7 mouse cellular contexts compared by ENCODE assay signal in genomic region chr19:45018351-45018831, GRCm38 (mm10). TPM values are rescaled to one million over a fixed set of nuclear protein-coding genes. Genes with fewer than 3 reads are reported as not detected.
A peak's percentile ranks its signal among the peaks of the same experiment; 100 is the strongest.
DNase-seq lines count a peak whose midpoint lies in the region; ATAC-seq and TF ChIP-seq lines count a peak whose summit lies in the region.

No protein-coding gene starts in this region.

- peak; percentile 61 for DNase-seq in 3134 (ENCODE audit: extremely low read depth, insufficient read length, low spot score)
- no peak for DNase-seq in ES-E14 (ENCODE audit: low read depth, low spot score)
- peak; percentile 57 for DNase-seq in lung, postnatal 10 days

- 0 out of 2 replicates have a peak, but pooled peaks have one; percentile 4 for ATAC-seq in forebrain, embryonic 12.5 days (ENCODE audit: low FRiP score)
- 0 out of 2 replicates have a peak, but pooled peaks have one; percentile 0 for ATAC-seq in intestine, embryonic 15.5 days
- no peak for ATAC-seq in megakaryocyte-erythroid progenitor cell, adult 5-6 weeks (replicated peaks; ENCODE audit: low FRiP score, low TSS enrichment, poor library complexity, severe bottlenecking)
- no peak for ATAC-seq in monocyte, adult 5-6 weeks (replicated peaks; ENCODE audit: insufficient number of reproducible peaks, low FRiP score, low TSS enrichment, poor library complexity, severe bottlenecking)

- peak overlapping the region; percentile 78 for H3K9ac ChIP-seq in ES-E14 (ENCODE audit: insufficient read depth, low read depth, low read length, poor library complexity, severe bottlenecking)
- H3K9ac ChIP-seq in forebrain, embryonic 12.5 days: peak overlapping the region; percentile 94
- peak overlapping the region; percentile 84 for H3K9ac ChIP-seq in intestine, embryonic 15.5 days

- under 1% methylated on average over 13 of the region's 13 CpGs for WGBS in forebrain, embryonic 12.5 days
- 0% methylated on average over 13 of the region's 13 CpGs for WGBS in intestine, embryonic 15.5 days

- peaks cover 8 to 17% of the 10 kb centered on the region in 2 experiments for H3K4me1 ChIP-seq in ES-E14 (ENCODE audit: control insufficient read depth in 2 of 2, insufficient read depth in 2 of 2, low read length in 2 of 2, poor library complexity in 1 of 2)
- peaks cover 70% of the 10 kb centered on the region for H3K4me1 ChIP-seq in forebrain, embryonic 12.5 days
- peaks cover 44% of the 10 kb centered on the region for H3K4me1 ChIP-seq in intestine, embryonic 15.5 days (replicated peaks)

- H3K4me2 ChIP-seq in forebrain, embryonic 12.5 days: peak overlapping the region; percentile 79
- peak overlapping the region; percentile 83 for H3K4me2 ChIP-seq in intestine, embryonic 15.5 days (replicated peaks)

- H3K9me3 ChIP-seq in ES-E14 (ENCODE audit: control insufficient read depth, insufficient read depth, low read depth, low read length): no peaks in the 10 kb centered on the region
- H3K9me3 ChIP-seq in forebrain, embryonic 12.5 days: no peaks in the 10 kb centered on the region
- no peaks in the 10 kb centered on the region for H3K9me3 ChIP-seq in intestine, embryonic 15.5 days

- H3K27ac ChIP-seq in ES-E14 (ENCODE audit: insufficient read depth, low read depth, low read length, poor library complexity, severe bottlenecking): no peak overlapping the region
- H3K27ac ChIP-seq in forebrain, embryonic 12.5 days: peak overlapping the region; percentile 98
- H3K27ac ChIP-seq in intestine, embryonic 15.5 days: peak overlapping the region; percentile 99

- no peaks in the 10 kb centered on the region for H3K27me3 ChIP-seq in forebrain, embryonic 12.5 days
- H3K27me3 ChIP-seq in intestine, embryonic 15.5 days (replicated peaks): no peaks in the 10 kb centered on the region

- peak overlapping the region; percentile 62 to 72 for H3K4me3 ChIP-seq in ES-E14 (ENCODE audit: insufficient read depth in 1 of 2, low read depth in 1 of 2, low read length in 2 of 2, poor library complexity in 1 of 2, severe bottlenecking in 1 of 2)
- H3K4me3 ChIP-seq in forebrain, embryonic 12.5 days (replicated peaks): peak overlapping the region; percentile 72
- H3K4me3 ChIP-seq in intestine, embryonic 15.5 days (replicated peaks): peak overlapping the region; percentile 63

- H3K36me3 ChIP-seq in ES-E14 (ENCODE audit: control insufficient read depth, insufficient read depth, low read length, poor library complexity, severe bottlenecking): peaks cover 3% of the 10 kb centered on the region; the same call in 1 of the 2 replicates
- peaks cover 22% of the 10 kb centered on the region for H3K36me3 ChIP-seq in forebrain, embryonic 12.5 days (replicated peaks)
- peaks cover 7% of the 10 kb centered on the region; the same call in 1 of the 2 replicates for H3K36me3 ChIP-seq in intestine, embryonic 15.5 days

- in situ Hi-C loops in ES-E14 (cut with MboI; ENCODE audit: low sequenced_read_pairs in 2 of 2, unreplicated experiment in 2 of 2): no loop called here

TF ChIP-seq in ES-E14, 5 proteins besides CTCF, POLR2A, EP300 and RAD21:
- TF ChIP-seq MAFK (IDR thresholded peaks at IDR 0.05; ENCODE audit: insufficient read depth, low read depth, low read length) (no peak), ZNF384 (IDR thresholded peaks at IDR 0.05; ENCODE audit: low read depth, low read length) (no peak), CHD2 (IDR thresholded peaks at IDR 0.05; ENCODE audit: low read depth, low read length) (no peak), HCFC1 (IDR thresholded peaks at IDR 0.05; ENCODE audit: borderline replicate concordance, insufficient read depth, low read length) (no peak), ZC3H11A (IDR thresholded peaks at IDR 0.05; ENCODE audit: borderline replicate concordance, low read depth, low read length) (no peak)
TF ChIP-seq in ES-E14: peak in this region for 0.

RNA-seq across cellular contexts. Expression of gene Lzts2, which starts 4.2 kb away (rescaled TPM):
- total RNA-seq in ES-E14 (2012; rRNA removed): 30.6 and 31.9 TPM in 2 replicates
- polyA plus RNA-seq in forebrain, embryonic 12.5 days (2016; fragmentation: Nextera tagmentation; extraction: Ambion mirVana): 48.7 and 51.4 TPM in 2 replicates
- polyA plus RNA-seq in intestine, embryonic 15.5 days (2015; fragmentation: Nextera tagmentation; extraction: Ambion mirVana): 56.9 and 63.2 TPM in 2 replicates
- total RNA-seq in megakaryocyte-erythroid progenitor cell, adult 5-6 weeks (2014; fragmentation: Nextera tagmentation): 9.0 and 10.2 TPM in 2 replicates
- 7.8 and 7.9 TPM in 2 replicates for total RNA-seq in megakaryocyte-erythroid progenitor cell, adult 5-6 weeks (2017)
- 1.5 TPM in 1 of 3 replicates, not detected in the others for total RNA-seq in monocyte, adult 5-6 weeks (2017)

RNA-seq across cellular contexts. Expression of gene Mrpl43, which starts 12.1 kb away (rescaled TPM):
- 50.0 and 62.7 TPM in 2 replicates for total RNA-seq in ES-E14 (2012; rRNA removed)
- polyA plus RNA-seq in forebrain, embryonic 12.5 days (2016; fragmentation: Nextera tagmentation; extraction: Ambion mirVana): 71.0 and 75.8 TPM in 2 replicates
- polyA plus RNA-seq in intestine, embryonic 15.5 days (2015; fragmentation: Nextera tagmentation; extraction: Ambion mirVana): 73.8 and 76.7 TPM in 2 replicates
- 32.2 and 48.4 TPM in 2 replicates for total RNA-seq in megakaryocyte-erythroid progenitor cell, adult 5-6 weeks (2014; fragmentation: Nextera tagmentation)
- 26.3 and 29.0 TPM in 2 replicates for total RNA-seq in megakaryocyte-erythroid progenitor cell, adult 5-6 weeks (2017)
- total RNA-seq in monocyte, adult 5-6 weeks (2017): 32.9 to 51.9 TPM (median 38.9 TPM) in 3 replicates

RNA-seq across cellular contexts. Expression of gene Twnk, which starts 12.9 kb away (rescaled TPM):
- total RNA-seq in ES-E14 (2012; rRNA removed): 27.2 and 28.5 TPM in 2 replicates
- polyA plus RNA-seq in forebrain, embryonic 12.5 days (2016; fragmentation: Nextera tagmentation; extraction: Ambion mirVana): 23.5 and 23.9 TPM in 2 replicates
- 20.5 and 22.5 TPM in 2 replicates for polyA plus RNA-seq in intestine, embryonic 15.5 days (2015; fragmentation: Nextera tagmentation; extraction: Ambion mirVana)
- total RNA-seq in megakaryocyte-erythroid progenitor cell, adult 5-6 weeks (2014; fragmentation: Nextera tagmentation): 32.5 and 37.0 TPM in 2 replicates
- 27.1 and 32.6 TPM in 2 replicates for total RNA-seq in megakaryocyte-erythroid progenitor cell, adult 5-6 weeks (2017)
- 6.8 to 11.9 TPM (median 8.7 TPM) in 3 replicates for total RNA-seq in monocyte, adult 5-6 weeks (2017)

RNA-seq across cellular contexts. Expression of gene Pdzd7, which starts 27.1 kb away (rescaled TPM):
- total RNA-seq in ES-E14 (2012; rRNA removed): 0.45 and 1.5 TPM in 2 replicates
- polyA plus RNA-seq in forebrain, embryonic 12.5 days (2016; fragmentation: Nextera tagmentation; extraction: Ambion mirVana): 0.45 and 0.50 TPM in 2 replicates
- polyA plus RNA-seq in intestine, embryonic 15.5 days (2015; fragmentation: Nextera tagmentation; extraction: Ambion mirVana): 0.40 and 0.43 TPM in 2 replicates
- total RNA-seq in megakaryocyte-erythroid progenitor cell, adult 5-6 weeks (2014; fragmentation: Nextera tagmentation): not detected in 2 replicates
- total RNA-seq in megakaryocyte-erythroid progenitor cell, adult 5-6 weeks (2017): not detected in 2 replicates
- total RNA-seq in monocyte, adult 5-6 weeks (2017): not detected in 3 replicates

RNA-seq across cellular contexts. Expression of gene Sfxn3, which starts 28.9 kb away (rescaled TPM):
- 4.0 and 7.1 TPM in 2 replicates for total RNA-seq in ES-E14 (2012; rRNA removed)
- polyA plus RNA-seq in forebrain, embryonic 12.5 days (2016; fragmentation: Nextera tagmentation; extraction: Ambion mirVana): 30.3 and 30.4 TPM in 2 replicates
- 19.0 and 19.4 TPM in 2 replicates for polyA plus RNA-seq in intestine, embryonic 15.5 days (2015; fragmentation: Nextera tagmentation; extraction: Ambion mirVana)
- total RNA-seq in megakaryocyte-erythroid progenitor cell, adult 5-6 weeks (2014; fragmentation: Nextera tagmentation): 10.6 and 23.4 TPM in 2 replicates
- total RNA-seq in megakaryocyte-erythroid progenitor cell, adult 5-6 weeks (2017): 5.8 and 6.4 TPM in 2 replicates
- 19.7 to 41.4 TPM (median 22.3 TPM) in 3 replicates for total RNA-seq in monocyte, adult 5-6 weeks (2017)

Comparison
In these comparisons a context has a peak if more than half of its experiments do, and no peak if none do; other contexts are left out.
1. ATAC-seq: peak in forebrain, embryonic 12.5 days (single experiment) and intestine, embryonic 15.5 days (single experiment); none in megakaryocyte-erythroid progenitor cell, adult 5-6 weeks (single experiment) and monocyte, adult 5-6 weeks (single experiment).
2. Peak in every context shown above with its lines, with median percentiles within 50 percentile points of each other: H3K4me3 ChIP-seq and H3K9ac ChIP-seq.